Mouse (Mus musculus): ENCODE data around the gene Prss38.

Prss38 gene

GRCm38 (mm10) chr11:59324777-59325176 is 50.7 kb downstream of the Prss38 start:
- no peak for DNase-seq (ENCODE audit: low read depth, low spot score)

- no peak for DNase-seq (ENCODE audit: low read depth, low spot score)
These were observed 52.5 kb downstream of the Prss38 start for GRCm38 (mm10) chr11:59322988-59323387.

All from mesoderm, embryonic 11.5 days (tissue).